Mouse (Mus musculus) liver, embryonic 14.5 days (tissue): ENCODE measurements around the gene Foxl1. TPM values are rescaled to one million over a fixed set of nuclear protein-coding genes. Genes with fewer than 3 reads are reported as not detected.
A peak's percentile ranks its signal among the peaks of the same experiment; 100 is the strongest.

Experiments
- ATAC-seq: fragments of 200-750 bp; cut with Nextera tagmentation; 2 replicates; pipeline ENCODE4 v1.8.0; 2017; ENCODE audit warnings: moderate number of reproducible peaks, mild to moderate bottlenecking, moderate library complexity; ENCODE audit not compliant: insufficient read depth
- DNase-seq, 3 experiments: peaks; one replicate each; pipeline ENCODE4 v3.0.0-alpha.2; 2012 to 2013; ENCODE audit warnings: low read depth in 3 of 3, low spot score in 3 of 3
- H3K27ac ChIP-seq: fragments of 300-500 bp; sonication (generic); 2 replicates; pipeline ENCODE4 v1.5.1; 2014; ENCODE audit warnings: moderate library complexity, mild to moderate bottlenecking, control low read depth, inconsistent platforms
- H3K27me3 ChIP-seq: fragments of 300-500 bp; sonication (generic); 2 replicates; pipeline ENCODE4 v1.6.1; 2014; ENCODE audit warnings: mild to moderate bottlenecking, low read length, moderate library complexity; ENCODE audit not compliant: control insufficient read depth, insufficient read depth
- H3K36me3 ChIP-seq: fragments of 300-500 bp; sonication (generic); replicated peaks from 2 replicates; pipeline ENCODE4 v1.6.1; 2014; ENCODE audit warnings: low read depth; ENCODE audit not compliant: control insufficient read depth, insufficient read depth
- H3K4me1 ChIP-seq, 2 experiments: fragments of 200-500 bp in 1 of 2; fragments of 300-500 bp in 1 of 2; sonication (generic) in 1 of 2; replicated peaks; 2 replicates each; pipeline ENCODE4 v1.6.1; 2012 to 2014; ENCODE audit warnings: antibody characterized with exemption in 1 of 2, inconsistent platforms in 1 of 2, low read length in 1 of 2; ENCODE audit not compliant: control insufficient read depth in 2 of 2, insufficient read depth in 2 of 2
- H3K4me2 ChIP-seq: fragments of 300-500 bp; sonication (generic); 2 replicates; pipeline ENCODE4 v1.6.1; 2014; ENCODE audit warnings: low read depth, mild to moderate bottlenecking, control low read depth, moderate library complexity
- H3K4me3 ChIP-seq, 2 experiments: fragments of 200-500 bp in 1 of 2; fragments of 300-500 bp in 1 of 2; sonication (generic) in 1 of 2; 2 replicates each; pipeline ENCODE4 v1.5.1; 2012 to 2014; ENCODE audit warnings: low read depth in 2 of 2, low read length in 2 of 2, mild to moderate bottlenecking in 2 of 2, control low read depth in 1 of 2, inconsistent platforms in 1 of 2, moderate library complexity in 1 of 2; ENCODE audit not compliant: insufficient read depth in 1 of 2
- H3K9ac ChIP-seq: fragments of 300-500 bp; sonication (generic); replicated peaks from 2 replicates; pipeline ENCODE4 v1.6.1; 2014; ENCODE audit warnings: mild to moderate bottlenecking, control low read depth, moderate library complexity
- H3K9me3 ChIP-seq: fragments of 300-500 bp; sonication (generic); 2 replicates; pipeline ENCODE4 v1.6.1; 2016; ENCODE audit warnings: low read length, mixed read lengths; ENCODE audit not compliant: control insufficient read depth
- CTCF ChIP-seq: IDR thresholded peaks from 2 replicates; pipeline ENCODE4 v1.5.1; 2016; ENCODE audit warnings: antibody characterized with exemption, low read depth, control low read depth
- EP300 ChIP-seq: IDR thresholded peaks from 2 replicates; pipeline ENCODE4 v1.6.1; 2016; ENCODE audit warnings: antibody characterized with exemption, low read depth
- WGBS: fragments of 180-500 bp; shearing (Covaris S2); extraction: QIAGEN DNeasy Blood & Tissue Kit; methylation state at CpG from one replicate; pipeline ENCODE4 v1.1.7; 2014; ENCODE audit not compliant: insufficient replicate concordance; 5-methylcytosine and 5-hydroxymethylcytosine counted together
- polyA plus RNA-seq, 2 experiments: library from polyadenylated mRNA; depleted of rRNA in 1 of 2; stranded (reverse) in 1 of 2; unstranded in 1 of 2; fragments of >200 nt; fragmentation: Nextera tagmentation in 1 of 2; extraction: Ambion mirVana in 1 of 2; gene quantifications; 2 replicates each; pipeline versions ENCODE4 v1.2.1 to v1.2.3; 2012 to 2014

Foxl1 gene
- polyA plus RNA-seq, 2 experiments = 0.07 to 0.08 TPM

DNA sequence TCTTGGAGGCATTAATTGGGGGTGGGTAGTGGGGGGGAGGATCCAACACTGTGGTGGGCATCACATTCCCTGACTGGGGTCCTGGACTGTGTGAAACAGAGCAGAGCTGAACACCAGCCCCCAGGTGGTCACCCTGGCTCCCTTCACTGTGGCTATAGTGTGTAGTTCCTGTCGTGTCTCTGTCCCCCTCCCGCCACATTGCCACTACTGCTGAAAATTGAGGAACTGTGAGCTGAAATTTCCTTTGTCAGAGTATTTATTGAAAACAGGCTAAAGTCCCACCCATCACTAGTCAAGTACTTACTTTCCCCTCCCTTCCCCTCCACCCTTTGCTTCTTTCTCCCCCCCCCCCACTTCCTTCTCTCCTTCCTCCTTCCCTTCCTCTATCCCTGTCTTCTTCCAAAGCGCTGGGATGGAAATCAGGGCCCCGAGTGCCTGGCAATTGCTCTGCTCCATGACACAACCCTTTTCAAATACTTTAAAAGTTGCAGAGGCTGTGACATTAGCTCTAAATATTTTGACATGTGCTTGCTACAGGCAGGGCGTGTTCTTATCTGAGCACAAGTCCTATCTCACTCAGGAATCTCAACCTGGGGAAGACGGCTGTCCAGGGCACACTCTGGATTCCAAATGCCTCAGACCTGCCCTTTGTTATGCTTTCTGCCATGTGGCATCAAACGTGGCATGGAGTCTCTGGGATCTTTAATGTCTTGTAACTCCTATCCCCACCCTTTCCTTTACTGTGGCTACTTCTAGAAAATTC is 16.4 kb upstream of the Foxl1 start:
- no peak overlapping the region for H3K27ac ChIP-seq
- H3K36me3 ChIP-seq = no peaks in the 10 kb centered on the region
- no peaks in the 10 kb centered on the region for H3K9me3 ChIP-seq
- no peak for TF ChIP-seq CTCF
- peaks cover 3 to 6% of the 10 kb centered on the region in 2 experiments; a peak in 2 of 4 replicates for H3K4me1 ChIP-seq
- H3K9ac ChIP-seq = no peak overlapping the region
- no peak overlapping the region for H3K4me3 ChIP-seq
- DNase-seq = no peak
- no peak overlapping the region for H3K4me2 ChIP-seq
- no peak for ATAC-seq
- WGBS = 25% methylated on average over 7 of the region's 7 CpGs
- H3K27me3 ChIP-seq = peaks cover 30% of the 10 kb centered on the region

DNA sequence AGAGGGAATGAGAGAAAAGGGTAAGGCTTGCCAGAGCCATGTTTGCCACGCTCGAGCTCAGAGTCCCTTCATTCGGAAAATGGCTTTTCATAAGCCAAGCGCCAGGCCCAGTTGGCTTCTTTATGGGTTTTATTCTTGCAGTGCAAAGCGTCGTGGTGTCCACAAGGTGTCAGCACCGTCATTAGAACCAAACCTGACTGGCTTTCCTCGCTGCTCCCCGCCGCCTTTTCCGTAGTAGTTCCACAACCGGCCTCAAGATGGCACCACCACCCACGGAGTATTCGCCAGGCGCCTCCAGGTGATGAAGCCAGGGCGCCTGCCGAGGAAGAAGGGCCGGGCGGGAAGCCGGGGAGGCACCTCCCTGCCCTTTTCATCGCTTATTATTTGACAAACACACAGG is 14.5 kb upstream of the Foxl1 start:
- no peak overlapping the region for H3K4me2 ChIP-seq
- H3K4me3 ChIP-seq = no peak overlapping the region
- under 1% methylated on average over 21 of the region's 21 CpGs for WGBS
- peaks cover 49% of the 10 kb centered on the region for H3K27me3 ChIP-seq
- H3K36me3 ChIP-seq = no peaks in the 10 kb centered on the region
- ATAC-seq (peak; percentile 9; the same call in 1 of the 2 replicates), DNase-seq (peak; percentile 68 to 77 (median 72))
- no peak overlapping the region for H3K27ac ChIP-seq
- H3K9me3 ChIP-seq = no peaks in the 10 kb centered on the region
- peaks cover 3% of the 10 kb centered on the region in 2 experiments; a peak in 2 of 4 replicates for H3K4me1 ChIP-seq
- no peak overlapping the region for H3K9ac ChIP-seq
- TF ChIP-seq CTCF (peak; percentile 98), EP300 (no peak)

GRCm38 (mm10) chr8:121115136-121115535 is 12.6 kb upstream of the Foxl1 start:
- DNase-seq (no peak), ATAC-seq (no peak)
- no peaks in the 10 kb centered on the region for H3K36me3 ChIP-seq
- no peak overlapping the region for H3K9ac ChIP-seq
- TF ChIP-seq CTCF (no peak), EP300 (no peak)
- H3K27me3 ChIP-seq = peaks cover 68% of the 10 kb centered on the region
- H3K4me3 ChIP-seq = no peak overlapping the region
- no peaks in the 10 kb centered on the region for H3K4me1 ChIP-seq
- no peak overlapping the region for H3K27ac ChIP-seq
- no peaks in the 10 kb centered on the region for H3K9me3 ChIP-seq
- 3% methylated on average over 25 of the region's 25 CpGs for WGBS
- H3K4me2 ChIP-seq = no peak overlapping the region

DNA sequence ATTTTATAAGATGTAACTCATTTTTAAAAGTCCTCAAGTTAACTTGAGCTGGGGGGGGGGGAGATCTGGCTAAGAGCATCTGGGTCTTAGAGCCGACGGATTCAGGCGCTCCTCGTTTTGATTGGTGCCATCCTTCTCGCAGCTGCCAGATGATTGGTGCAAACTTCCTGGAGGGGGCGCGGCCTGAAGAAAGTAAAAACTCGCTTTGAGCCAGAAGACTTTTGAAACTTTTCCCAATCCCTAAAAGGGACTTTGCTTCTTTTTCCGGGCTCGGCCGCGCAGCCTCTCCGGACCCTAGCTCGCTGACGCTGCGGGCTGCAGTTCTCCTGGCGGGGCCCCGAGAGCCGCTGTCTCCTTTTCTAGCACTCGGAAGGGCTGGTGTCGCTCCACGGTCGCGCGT is 11.8 kb upstream of the Foxl1 start, which contains the start of gene Foxc2:
Gene Foxc2, plus strand, starts transcription at position 224 of the 400 bp plus-strand sequence.
- under 1% methylated on average over 25 of the region's 25 CpGs for WGBS
- TF ChIP-seq EP300 (no peak), CTCF (no peak)
- Histone ChIP-seq H3K9ac (no peak within 1 kb of the TSS), H3K36me3 (no peaks in the 10 kb centered on the region), H3K27ac (no peak within 1 kb of the TSS), H3K4me2 (peak within 1 kb of the TSS; percentile 34), H3K9me3 (no peaks in the 10 kb centered on the region), H3K4me3 (peak within 1 kb of the TSS; percentile 10 to 45; a peak in 2 of 4 replicates), H3K4me1 (no peaks in the 10 kb centered on the region), H3K27me3 (peaks cover 76% of the 10 kb centered on the region)
- ATAC-seq (no peak), DNase-seq (peak; percentile 36 to 45 (median 37))

DNA sequence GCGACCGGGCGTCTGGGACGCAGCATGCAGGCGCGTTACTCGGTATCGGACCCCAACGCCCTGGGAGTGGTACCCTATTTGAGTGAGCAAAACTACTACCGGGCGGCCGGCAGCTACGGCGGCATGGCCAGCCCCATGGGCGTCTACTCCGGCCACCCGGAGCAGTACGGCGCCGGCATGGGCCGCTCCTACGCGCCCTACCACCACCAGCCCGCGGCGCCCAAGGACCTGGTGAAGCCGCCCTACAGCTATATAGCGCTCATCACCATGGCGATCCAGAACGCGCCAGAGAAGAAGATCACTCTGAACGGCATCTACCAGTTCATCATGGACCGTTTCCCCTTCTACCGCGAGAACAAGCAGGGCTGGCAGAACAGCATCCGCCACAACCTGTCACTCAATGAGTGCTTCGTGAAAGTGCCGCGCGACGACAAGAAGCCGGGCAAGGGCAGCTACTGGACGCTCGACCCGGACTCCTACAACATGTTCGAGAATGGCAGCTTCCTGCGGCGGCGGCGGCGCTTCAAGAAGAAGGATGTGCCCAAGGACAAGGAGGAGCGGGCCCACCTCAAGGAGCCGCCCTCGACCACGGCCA is 11.1 kb upstream of the Foxl1 start:
- Histone ChIP-seq H3K9me3 (no peaks in the 10 kb centered on the region), H3K9ac (no peak overlapping the region), H3K4me1 (no peaks in the 10 kb centered on the region), H3K4me3 (peak overlapping the region in 1 of 2 experiments; percentile 45; a peak in 2 of 4 replicates), H3K27me3 (peaks cover 81% of the 10 kb centered on the region), H3K36me3 (no peaks in the 10 kb centered on the region), H3K4me2 (peak overlapping the region; percentile 34), H3K27ac (no peak overlapping the region)
- TF ChIP-seq EP300 (no peak), CTCF (no peak)
- no peak; the same call in 1 of the 2 replicates for ATAC-seq
- WGBS = 1% methylated on average over 54 of the region's 55 CpGs
- no peak for DNase-seq
